Mouse (Mus musculus): Measurements from ENCODE around the gene Sf3b6. TPM values are rescaled to one million over a fixed set of nuclear protein-coding genes. Genes with fewer than 3 reads are reported as not detected.
"Not testable (repeated sequence)": the region's sequence is repeated elsewhere in the genome, so short reads cannot be mapped to it uniquely, and the experiment has no call there.

Gene Sf3b6
- polyA plus RNA-seq, 1 experiment: 103 TPM

GRCm38 (mm10) chr12:4793718-4794117, 23.6 kb upstream of the Sf3b6 start:
- Histone ChIP-seq H3K79me3 (ENCODE audit: low read depth) (no peaks in the 10 kb centered on the region), H3K27me3 (ENCODE audit: control insufficient read depth, insufficient read depth, insufficient read length) (no peaks in the 10 kb centered on the region), H3K36me3 (ENCODE audit: control insufficient read depth, insufficient read depth) (no peaks in the 10 kb centered on the region), H3K79me2 (ENCODE audit: control insufficient read depth, insufficient read depth) (no peaks in the 10 kb centered on the region), H3ac (ENCODE audit: control insufficient read depth, insufficient read length, low read depth) (no peak overlapping the region), H3K4me3 (ENCODE audit: insufficient read depth, poor library complexity, severe bottlenecking) (no peak overlapping the region)
- no peak for TF ChIP-seq USF1 (IDR thresholded peaks at IDR 0.05; ENCODE audit: low read depth)
- no peak for TF ChIP-seq MYOG (IDR thresholded peaks at IDR 0.05; ENCODE audit: control insufficient read depth, extremely low read depth, insufficient read length)
- no peak for TF ChIP-seq CEBPB (IDR thresholded peaks at IDR 0.05; ENCODE audit: low read depth)
- TF ChIP-seq MYOD1 (IDR thresholded peaks at IDR 0.05; ENCODE audit: control insufficient read depth, insufficient read length, low read depth): no peak

GRCm38 (mm10) chr12:4797471-4797870, 19.9 kb upstream of the Sf3b6 start:
- H3ac ChIP-seq (ENCODE audit: control insufficient read depth, insufficient read length, low read depth); H3K4me3 ChIP-seq (ENCODE audit: insufficient read depth, poor library complexity, severe bottlenecking); H3K79me3 ChIP-seq (ENCODE audit: low read depth); H3K27me3 ChIP-seq (ENCODE audit: control insufficient read depth, insufficient read depth, insufficient read length); H3K79me2 ChIP-seq (ENCODE audit: control insufficient read depth, insufficient read depth); H3K36me3 ChIP-seq (ENCODE audit: control insufficient read depth, insufficient read depth): not testable (repeated sequence)

GRCm38 (mm10) chr12:4811036-4811435, 6.3 kb upstream of the Sf3b6 start:
- H3K79me2 ChIP-seq (ENCODE audit: control insufficient read depth, insufficient read depth): no peaks in the 10 kb centered on the region
- H3K79me3 ChIP-seq (ENCODE audit: low read depth): no peaks in the 10 kb centered on the region
- H3K27me3 ChIP-seq (ENCODE audit: control insufficient read depth, insufficient read depth, insufficient read length): no peaks in the 10 kb centered on the region
- TF ChIP-seq MAX (IDR thresholded peaks at IDR 0.05) (no peak), USF1 (IDR thresholded peaks at IDR 0.05; ENCODE audit: low read depth) (no peak)
- no peak overlapping the region for H3K4me3 ChIP-seq (ENCODE audit: insufficient read depth, poor library complexity, severe bottlenecking)
- no peak overlapping the region for H3ac ChIP-seq (ENCODE audit: control insufficient read depth, insufficient read length, low read depth)
- H3K36me3 ChIP-seq (ENCODE audit: control insufficient read depth, insufficient read depth): no peaks in the 10 kb centered on the region

- no peaks in the 10 kb centered on the region for H3K79me2 ChIP-seq (ENCODE audit: control insufficient read depth, insufficient read depth)
- no peaks in the 10 kb centered on the region for H3K27me3 ChIP-seq (ENCODE audit: control insufficient read depth, insufficient read depth, insufficient read length)
- H3K36me3 ChIP-seq (ENCODE audit: control insufficient read depth, insufficient read depth): no peaks in the 10 kb centered on the region
- TF ChIP-seq CEBPB (IDR thresholded peaks at IDR 0.05; ENCODE audit: low read depth): no peak
- TF ChIP-seq CTCF (IDR thresholded peaks at IDR 0.05; ENCODE audit: control insufficient read depth, insufficient read depth, insufficient read length): no peak
- TF ChIP-seq FOSL1 (IDR thresholded peaks at IDR 0.05; ENCODE audit: insufficient read depth, low read length, poor library complexity, severe bottlenecking): no peak
- H3K4me3 ChIP-seq (ENCODE audit: insufficient read depth, poor library complexity, severe bottlenecking): no peak overlapping the region
- no peaks in the 10 kb centered on the region for H3K79me3 ChIP-seq (ENCODE audit: low read depth)
- H3ac ChIP-seq (ENCODE audit: control insufficient read depth, insufficient read length, low read depth): no peak overlapping the region
These were observed 5.6 kb upstream of the Sf3b6 start for GRCm38 (mm10) chr12:4811705-4812104.

GRCm38 (mm10) chr12:4813636-4814035, 3.7 kb upstream of the Sf3b6 start:
- Histone ChIP-seq H3K27me3 (ENCODE audit: control insufficient read depth, insufficient read depth, insufficient read length) (no peaks in the 10 kb centered on the region), H3K4me3 (ENCODE audit: insufficient read depth, poor library complexity, severe bottlenecking) (no peak overlapping the region), H3ac (ENCODE audit: control insufficient read depth, insufficient read length, low read depth) (no peak overlapping the region), H3K79me2 (ENCODE audit: control insufficient read depth, insufficient read depth) (peaks cover 13% of the 10 kb centered on the region), H3K36me3 (ENCODE audit: control insufficient read depth, insufficient read depth) (no peaks in the 10 kb centered on the region), H3K79me3 (ENCODE audit: low read depth) (peaks cover 11% of the 10 kb centered on the region)
- no peak for TF ChIP-seq USF1 (IDR thresholded peaks at IDR 0.05; ENCODE audit: low read depth)
- TF ChIP-seq CEBPB (IDR thresholded peaks at IDR 0.05; ENCODE audit: low read depth): no peak
- TF ChIP-seq MYOD1 (IDR thresholded peaks at IDR 0.05; ENCODE audit: control insufficient read depth, insufficient read length, low read depth): no peak
- no peak for TF ChIP-seq MAX (IDR thresholded peaks at IDR 0.05)
- no peak for TF ChIP-seq CTCF (IDR thresholded peaks at IDR 0.05; ENCODE audit: control insufficient read depth, insufficient read depth, insufficient read length)
- no peak for TF ChIP-seq MYOG (IDR thresholded peaks at IDR 0.05; ENCODE audit: control insufficient read depth, extremely low read depth, insufficient read length)
- TF ChIP-seq FOSL1 (IDR thresholded peaks at IDR 0.05; ENCODE audit: insufficient read depth, low read length, poor library complexity, severe bottlenecking): no peak

GRCm38 (mm10) chr12:4816680-4817360, 524 bp upstream of the Sf3b6 start:
- peaks cover 33% of the 10 kb centered on the region for H3K79me2 ChIP-seq (ENCODE audit: control insufficient read depth, insufficient read depth)
- TF ChIP-seq MAX (IDR thresholded peaks at IDR 0.05) (no peak), USF1 (IDR thresholded peaks at IDR 0.05; ENCODE audit: low read depth) (no peak), MYOD1 (IDR thresholded peaks at IDR 0.05; ENCODE audit: control insufficient read depth, insufficient read length, low read depth) (no peak), CEBPB (IDR thresholded peaks at IDR 0.05; ENCODE audit: low read depth) (no peak), CTCF (IDR thresholded peaks at IDR 0.05; ENCODE audit: control insufficient read depth, insufficient read depth, insufficient read length) (no peak), MYOG (IDR thresholded peaks at IDR 0.05; ENCODE audit: control insufficient read depth, extremely low read depth, insufficient read length) (no peak)
- peaks cover 16% of the 10 kb centered on the region for H3K36me3 ChIP-seq (ENCODE audit: control insufficient read depth, insufficient read depth)
- peak overlapping the region; percentile 93 for H3K4me3 ChIP-seq (ENCODE audit: insufficient read depth, poor library complexity, severe bottlenecking)
- no peaks in the 10 kb centered on the region for H3K27me3 ChIP-seq (ENCODE audit: control insufficient read depth, insufficient read depth, insufficient read length)
- peak overlapping the region; percentile 78 for H3ac ChIP-seq (ENCODE audit: control insufficient read depth, insufficient read length, low read depth)
- peaks cover 26% of the 10 kb centered on the region for H3K79me3 ChIP-seq (ENCODE audit: low read depth)

Data from C2C12 (cell line).